Mouse (Mus musculus): ENCODE measurements around the gene Hist2h3c2.
"Not testable (repeated sequence)": the region's sequence is repeated elsewhere in the genome, so short reads cannot be mapped to it uniquely, and the experiment has no call there.

Hist2h3c2 gene

GRCm38 (mm10) chr3:96234914-96235313, 4.0 kb downstream of the Hist2h3c2 start:
- no peak for DNase-seq

DNA sequence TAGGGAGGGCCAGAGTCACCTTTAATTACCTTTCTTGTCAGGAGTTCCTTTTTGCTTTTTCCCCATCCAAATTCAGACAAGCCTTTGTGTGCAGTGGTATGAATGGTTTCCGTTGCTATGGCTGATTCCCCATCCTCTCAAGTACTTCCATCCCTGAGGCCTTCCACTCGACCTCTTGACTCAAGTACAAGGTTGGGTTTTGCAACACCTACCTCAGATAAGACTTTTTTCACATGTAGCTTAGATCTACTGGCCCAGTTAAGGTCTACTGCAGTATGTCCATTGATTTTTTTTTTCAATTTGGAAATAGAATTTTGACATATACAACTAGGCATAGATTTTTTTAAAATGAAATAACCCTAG, 7.2 kb downstream of the Hist2h3c2 start:
- no peak for DNase-seq

DNA sequence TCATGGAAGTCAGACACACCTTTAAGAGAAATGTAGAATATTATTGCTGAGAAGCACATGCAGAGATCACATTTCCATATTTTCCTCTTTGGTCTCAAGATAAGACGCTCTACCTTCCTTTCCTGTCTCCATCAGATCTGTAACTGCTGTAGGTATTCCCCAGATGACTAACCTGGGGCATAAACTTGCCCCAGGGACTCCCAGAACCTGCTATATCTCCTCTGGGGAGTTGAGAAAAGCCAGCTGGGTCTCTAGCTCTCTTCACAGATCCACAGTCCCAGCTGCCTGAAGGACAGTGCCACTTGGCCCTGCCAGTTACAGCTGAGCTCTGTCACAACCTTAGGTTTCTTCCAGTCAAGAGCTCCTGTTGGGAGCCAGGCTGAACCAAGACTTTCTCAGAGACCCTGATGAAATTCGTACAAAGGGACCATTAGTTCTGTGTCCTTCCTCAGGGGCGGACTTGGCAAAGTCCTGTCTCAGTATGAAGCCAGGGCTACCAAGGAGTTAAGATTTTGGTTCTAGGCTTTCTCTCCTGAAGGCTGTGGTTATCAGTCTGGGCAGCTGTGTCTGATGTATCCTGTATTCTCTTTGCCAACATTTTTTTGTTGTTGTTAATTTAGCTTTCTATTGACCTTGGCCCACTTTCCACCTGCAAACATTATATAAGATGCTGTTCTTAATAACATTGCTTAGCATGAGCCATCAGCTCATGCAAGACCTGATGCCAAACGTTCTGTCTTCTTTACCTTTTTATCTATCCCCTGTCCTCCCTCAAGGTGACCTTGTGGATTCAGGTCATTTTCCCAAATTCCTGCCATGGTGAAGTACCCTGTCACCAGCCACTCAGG, 7.8 kb downstream of the Hist2h3c2 start:
- DNase-seq: no peak

DNA sequence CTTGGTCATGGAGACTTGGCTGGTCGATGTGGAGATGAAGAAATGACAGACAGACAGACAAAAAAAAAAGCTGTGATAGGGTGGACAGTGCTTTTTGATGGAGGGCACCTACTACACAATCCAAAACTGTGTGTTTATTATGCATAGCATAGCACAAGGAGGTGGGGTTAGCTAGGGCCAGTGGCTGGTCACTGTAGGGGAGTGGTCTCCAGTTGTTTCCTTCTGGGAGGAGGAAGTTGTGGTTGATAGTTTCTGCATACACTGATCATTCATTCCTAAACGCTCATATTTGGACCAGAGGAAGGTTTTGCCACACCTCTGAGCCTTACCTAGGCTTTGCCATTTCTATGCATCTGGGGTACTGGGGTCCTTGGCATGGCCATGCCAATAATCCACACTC, 8.5 kb downstream of the Hist2h3c2 start:
- no peak for DNase-seq

- DNase-seq: no peak
Measured at GRCm38 (mm10) chr3:96228828-96229227, 10.1 kb downstream of the Hist2h3c2 start.

- DNase-seq: no peak
Measured at GRCm38 (mm10) chr3:96226695-96227648, 12.0 kb downstream of the Hist2h3c2 start.

GRCm38 (mm10) chr3:96225421-96225820, 13.5 kb downstream of the Hist2h3c2 start:
- no peak for DNase-seq

DNA sequence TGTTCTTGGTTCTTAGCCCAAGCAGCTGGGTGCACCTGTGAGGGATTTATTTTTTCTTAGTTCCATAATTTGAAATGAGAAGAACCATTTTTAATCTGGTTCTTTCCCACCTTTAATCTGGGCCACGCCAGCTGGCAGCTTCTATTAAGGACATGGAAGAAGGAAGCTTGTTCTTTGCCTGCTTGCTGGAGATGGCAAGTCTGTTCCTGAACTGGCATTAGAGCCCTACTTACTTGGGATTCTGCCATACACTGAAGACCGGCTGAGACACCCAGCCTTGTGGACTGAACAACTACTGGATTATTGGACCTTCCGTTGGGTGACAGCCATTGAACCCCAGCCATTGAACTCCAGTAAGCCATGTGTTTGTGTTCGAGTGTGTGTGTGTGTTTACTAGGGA, 16.2 kb downstream of the Hist2h3c2 start:
- DNase-seq: no peak

GRCm38 (mm10) chr3:96221640-96222038, 17.3 kb downstream of the Hist2h3c2 start:
- DNase-seq: peak; percentile 51

GRCm38 (mm10) chr3:96220765-96221639, 17.9 kb downstream of the Hist2h3c2 start, which contains the start of the genes Hist2h2ac and Hist2h2be:
Hist2h2ac (minus strand) TSS chr3:96220880.
Hist2h2be (plus strand) TSS chr3:96221119.
- peak; percentile 89 for DNase-seq

DNA sequence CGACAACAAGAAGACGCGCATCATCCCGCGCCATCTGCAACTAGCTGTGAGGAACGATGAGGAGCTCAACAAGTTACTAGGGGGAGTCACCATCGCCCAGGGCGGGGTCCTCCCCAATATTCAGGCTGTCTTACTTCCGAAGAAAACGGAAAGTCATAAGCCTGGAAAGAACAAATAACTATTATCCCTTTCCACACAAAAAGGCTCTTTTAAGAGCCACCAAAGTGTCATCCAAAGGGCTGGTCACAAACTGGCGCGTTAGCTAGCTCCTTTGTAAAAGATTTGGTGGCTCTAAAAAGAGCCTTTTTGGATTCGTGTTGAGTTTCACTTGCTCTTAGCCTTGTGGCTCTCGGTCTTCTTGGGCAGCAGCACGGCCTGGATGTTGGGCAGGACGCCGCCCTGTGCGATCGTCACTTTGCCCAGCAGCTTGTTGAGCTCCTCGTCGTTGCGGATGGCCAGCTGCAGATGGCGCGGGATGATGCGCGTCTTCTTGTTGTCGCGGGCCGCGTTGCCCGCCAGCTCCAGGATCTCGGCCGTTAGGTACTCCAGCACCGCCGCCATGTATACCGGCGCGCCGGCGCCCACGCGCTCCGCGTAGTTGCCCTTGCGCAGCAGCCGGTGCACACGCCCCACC, 18.7 kb downstream of the Hist2h3c2 start:
- DNase-seq: peak; percentile 57

- peak; percentile 78 for DNase-seq
Measured at GRCm38 (mm10) chr3:96219661-96220130, 19.2 kb downstream of the Hist2h3c2 start, which contains the start of the genes Bola1 and Hist2h2ab. Bola1 (minus strand) TSS chr3:96219709. Hist2h2ab (plus strand) TSS chr3:96219865.

GRCm38 (mm10) chr3:96219191-96219641, 19.7 kb downstream of the Hist2h3c2 start:
- peak; percentile 37 for DNase-seq

DNA sequence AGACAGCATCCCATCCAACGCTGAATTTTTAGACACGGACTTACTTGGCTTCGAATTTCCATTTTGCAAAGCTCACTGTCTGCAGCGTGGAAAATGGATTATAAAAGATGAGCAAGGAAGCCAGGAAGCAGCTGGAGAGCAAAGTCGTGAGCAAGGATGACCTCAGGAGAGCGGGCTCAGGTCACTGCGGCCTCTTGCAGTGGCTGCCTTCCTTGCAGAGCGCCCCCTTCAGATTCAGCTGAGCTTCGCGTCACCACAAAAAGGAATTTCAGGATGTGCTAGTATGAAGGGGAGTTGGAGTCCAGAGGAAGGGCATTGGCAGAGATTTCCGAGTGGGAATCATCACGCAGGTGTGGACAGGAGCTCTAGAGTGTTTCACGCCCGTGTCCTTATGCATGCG, 29.7 kb downstream of the Hist2h3c2 start:
- DNase-seq: no peak

- DNase-seq: no peak
Measured at GRCm38 (mm10) chr3:96207819-96208218, 31.1 kb downstream of the Hist2h3c2 start.

DNA sequence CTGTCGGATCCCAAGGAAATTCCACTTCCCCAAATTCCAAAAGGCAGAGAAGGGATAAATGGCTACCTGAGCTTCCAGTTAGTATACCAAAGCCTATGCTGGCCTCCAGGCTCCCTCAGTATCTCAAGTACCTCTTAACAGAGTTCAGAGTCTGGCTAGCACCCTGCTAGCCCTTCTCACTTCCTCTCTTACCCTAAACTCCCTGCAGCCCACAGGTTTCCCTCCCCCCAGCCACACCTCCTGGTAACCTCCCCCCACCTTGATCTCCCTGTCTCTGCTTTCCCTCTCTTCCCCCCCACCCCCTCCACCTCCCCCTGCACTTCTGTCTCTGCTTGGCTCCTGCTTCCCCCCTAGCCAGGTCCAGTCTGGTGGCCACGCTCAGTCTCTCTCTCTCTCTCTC, 39.2 kb downstream of the Hist2h3c2 start:
- no peak for DNase-seq

DNA sequence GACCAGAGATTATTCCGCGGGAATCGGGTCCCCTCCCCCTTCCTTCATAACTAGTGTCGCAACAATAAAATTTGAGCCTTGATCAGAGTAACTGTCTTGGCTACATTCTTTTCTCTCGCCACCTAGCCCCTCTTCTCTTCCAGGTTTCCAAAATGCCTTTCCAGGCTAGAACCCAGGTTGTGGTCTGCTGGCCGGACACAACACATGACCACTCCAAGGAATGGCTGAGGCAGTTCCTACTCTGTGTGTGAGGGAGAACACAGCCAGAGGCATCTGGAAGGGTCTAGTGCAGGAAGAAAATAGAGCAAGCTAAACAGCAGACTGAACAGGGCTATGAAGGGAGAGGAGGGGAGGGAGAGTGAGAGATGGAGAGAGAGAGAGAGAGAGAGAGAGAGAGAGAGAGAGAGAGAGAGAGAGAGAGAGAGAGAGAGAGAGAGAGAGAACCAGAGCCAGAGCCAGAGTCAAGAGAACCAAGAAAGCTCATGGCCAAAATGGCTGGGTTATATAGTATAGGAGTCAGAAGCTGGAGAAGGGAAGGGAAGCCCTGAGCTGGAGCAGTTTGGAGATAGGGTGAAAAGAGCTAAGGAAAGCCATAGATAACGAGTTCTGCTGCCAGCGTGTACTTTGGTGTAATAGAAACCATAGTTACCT, 40.2 kb downstream of the Hist2h3c2 start:
- not testable (repeated sequence) for DNase-seq

DNA sequence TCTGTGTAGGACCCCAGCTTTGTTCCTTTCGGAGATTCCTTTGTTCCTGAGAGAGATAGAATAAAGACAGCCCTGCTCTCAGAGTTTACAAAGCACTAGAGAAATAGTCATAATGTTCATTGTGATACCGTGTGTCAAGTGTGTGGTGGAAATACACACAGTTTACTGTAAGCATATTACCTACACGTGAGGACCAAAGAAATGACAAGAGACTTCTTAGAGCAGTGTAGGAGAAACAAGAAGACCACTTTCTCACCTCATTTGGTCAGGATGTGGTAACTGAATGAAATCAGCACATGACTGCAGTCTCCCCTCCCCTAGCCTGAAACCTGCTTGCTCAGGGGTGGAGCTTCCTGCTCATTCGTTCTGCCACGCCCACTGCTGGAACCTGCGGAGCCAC, 40.7 kb downstream of the Hist2h3c2 start:
- DNase-seq: peak; percentile 27

DNA sequence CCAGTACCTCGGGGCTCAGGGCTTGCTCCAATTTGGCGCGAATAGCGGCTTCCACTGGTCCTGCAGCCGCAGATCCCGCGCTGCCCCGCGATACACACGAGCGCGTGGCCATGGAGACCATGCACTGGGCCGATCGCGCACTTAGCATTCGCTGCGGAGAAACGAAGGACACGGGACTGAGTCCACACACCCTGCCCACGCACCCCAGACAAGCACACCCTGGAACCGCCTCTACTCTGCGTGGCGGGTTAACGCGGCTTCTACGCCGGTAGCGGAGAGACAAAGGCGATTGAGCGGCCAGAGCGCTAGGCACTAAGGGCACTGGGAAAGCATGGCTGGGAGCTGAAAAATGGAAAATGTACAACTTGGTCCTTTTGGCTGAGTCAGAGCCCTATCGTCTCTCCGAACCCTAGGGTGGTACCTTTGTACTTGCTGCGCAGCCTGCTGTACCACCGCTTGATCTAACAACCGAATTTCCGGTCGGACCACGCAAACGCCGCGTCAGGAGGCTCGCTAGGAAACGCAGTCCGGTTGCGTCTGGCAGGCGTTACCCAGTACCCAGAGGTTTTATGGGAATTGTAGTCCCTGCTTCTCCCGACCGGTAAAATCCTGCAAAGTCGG, 41.7 kb downstream of the Hist2h3c2 start:
- DNase-seq: peak; percentile 90

DNA sequence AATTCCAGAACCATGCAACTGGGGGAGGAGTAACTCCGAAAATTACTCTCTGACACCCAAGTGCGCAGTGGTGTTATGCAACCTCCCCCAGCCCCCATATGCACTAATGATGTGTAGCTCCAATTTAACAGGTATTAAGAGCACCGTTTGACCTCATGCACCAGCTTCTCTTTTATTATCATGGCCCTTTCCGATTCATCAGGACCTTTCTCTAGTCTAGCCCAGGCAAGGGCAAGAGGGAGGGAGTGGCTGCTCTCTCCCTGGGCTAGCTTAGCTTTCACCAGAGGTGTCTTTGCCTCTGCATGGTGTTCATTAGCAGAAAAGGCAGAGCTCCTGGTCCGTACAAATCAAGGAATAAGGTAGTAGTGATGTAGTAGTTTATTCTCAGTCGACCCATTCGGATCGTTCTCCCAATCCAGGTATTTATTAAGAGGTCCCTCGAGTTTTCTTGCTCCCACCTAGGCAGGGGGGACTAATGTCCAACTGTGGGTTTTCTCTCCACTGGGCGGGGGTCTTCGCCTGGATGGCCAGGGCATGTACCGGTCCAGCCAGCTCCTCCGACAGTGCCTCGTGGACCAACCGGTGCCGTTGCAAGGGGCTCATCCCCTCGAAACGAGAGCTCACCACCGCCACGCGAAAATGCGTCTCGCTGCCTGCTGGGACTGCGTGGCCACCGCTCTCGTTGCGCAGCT, 42.3 kb downstream of the Hist2h3c2 start:
- no peak for DNase-seq

Measured in liver (tissue).